Mouse (Mus musculus) spleen, postnatal 14 days (tissue): ENCODE measurements around the gene Zfp57.
A peak's percentile ranks its signal among the peaks of the same experiment; 100 is the strongest.
"Not testable (repeated sequence)": the region's sequence is repeated elsewhere in the genome, so short reads cannot be mapped to it uniquely, and the experiment has no call there.

Experiments used
- DNase-seq, 2 experiments: peaks; one replicate each; pipeline ENCODE4 v3.0.0; 2021 to 2022; ENCODE audit warnings: low spot score in 2 of 2

Gene Zfp57

GRCm38 (mm10) chr17:37000863-37001262 lies at the start of gene Zfp57:
Gene Zfp57 (plus strand): TSS chr17:37001163.
- no peak for DNase-seq

- no peak for DNase-seq
These were observed 48.3 kb upstream of the Zfp57 start for GRCm38 (mm10) chr17:36952631-36953030.

GRCm38 (mm10) chr17:36953062-36953461 lies 47.9 kb upstream of the Zfp57 start:
- no peak for DNase-seq

GRCm38 (mm10) chr17:36957999-36958743 lies 42.8 kb upstream of the Zfp57 start, which contains the start of the genes Znrd1 and Znrd1as:
Gene Znrd1 (minus strand): TSS chr17:36958559.
Gene Znrd1as (plus strand): TSS chr17:36958592.
- DNase-seq: peak; percentile 72 to 83

GRCm38 (mm10) chr17:36958884-36959283 lies 42.1 kb upstream of the Zfp57 start:
- no peak for DNase-seq

GRCm38 (mm10) chr17:36961125-36961524 lies 39.8 kb upstream of the Zfp57 start:
- DNase-seq: no peak

- DNase-seq: no peak
These were observed 34.1 kb upstream of the Zfp57 start for GRCm38 (mm10) chr17:36966875-36967274.

- no peak for DNase-seq
These were observed 30.6 kb upstream of the Zfp57 start for GRCm38 (mm10) chr17:36970316-36970890.

GRCm38 (mm10) chr17:36971172-36971850 lies 29.7 kb upstream of the Zfp57 start:
- no peak for DNase-seq

- no peak for DNase-seq
These were observed 28.2 kb upstream of the Zfp57 start for GRCm38 (mm10) chr17:36972791-36973190.

GRCm38 (mm10) chr17:36973271-36973787 lies 27.6 kb upstream of the Zfp57 start:
- no peak for DNase-seq

- DNase-seq: no peak
These were observed 19.6 kb upstream of the Zfp57 start, which contains the start of gene 2410137M14Rik for GRCm38 (mm10) chr17:36981221-36981813. Gene 2410137M14Rik (minus strand): TSS chr17:36981237.

GRCm38 (mm10) chr17:36981845-36982244 lies 19.1 kb upstream of the Zfp57 start:
- DNase-seq: no peak

GRCm38 (mm10) chr17:36982253-36983155 lies 18.5 kb upstream of the Zfp57 start:
- DNase-seq: no peak

- no peak for DNase-seq
These were observed 12.5 kb upstream of the Zfp57 start for GRCm38 (mm10) chr17:36988475-36988874.

GRCm38 (mm10) chr17:36989437-36989836 lies 11.5 kb upstream of the Zfp57 start, which contains the start of gene H2-M5:
Gene H2-M5 (minus strand): TSS chr17:36989537.
- no peak for DNase-seq

- not testable (repeated sequence) for DNase-seq
These were observed 10.3 kb upstream of the Zfp57 start for GRCm38 (mm10) chr17:36990630-36991029.

GRCm38 (mm10) chr17:36992336-36993104 lies 8.4 kb upstream of the Zfp57 start:
- DNase-seq: no peak

GRCm38 (mm10) chr17:36993770-36994325 lies 7.1 kb upstream of the Zfp57 start:
- DNase-seq: no peak

GRCm38 (mm10) chr17:36994528-36994927 lies 6.4 kb upstream of the Zfp57 start:
- DNase-seq: no peak
